Mouse (Mus musculus): Measurements from ENCODE around the gene Tap2.
"Not testable (repeated sequence)": the region's sequence is repeated elsewhere in the genome, so short reads cannot be mapped to it uniquely, and the experiment has no call there.

- not testable (repeated sequence) for TF ChIP-seq POLR2A (IDR thresholded peaks at IDR 0.05; ENCODE audit: borderline replicate concordance, low read depth, low read length)
- TF ChIP-seq CTCF (IDR thresholded peaks at IDR 0.05; ENCODE audit: low read depth, low read length) = peak; percentile 23; the same call in 1 of the 2 replicates
Measured at GRCm38 (mm10) chr17:34219096-34219495, 15.8 kb downstream of the Tap2 start.

All from bone marrow macrophage, adult 2 months (primary cell).